Comparison of ENCODE assay signal across 8 mouse cellular contexts in the genomic region with DNA sequence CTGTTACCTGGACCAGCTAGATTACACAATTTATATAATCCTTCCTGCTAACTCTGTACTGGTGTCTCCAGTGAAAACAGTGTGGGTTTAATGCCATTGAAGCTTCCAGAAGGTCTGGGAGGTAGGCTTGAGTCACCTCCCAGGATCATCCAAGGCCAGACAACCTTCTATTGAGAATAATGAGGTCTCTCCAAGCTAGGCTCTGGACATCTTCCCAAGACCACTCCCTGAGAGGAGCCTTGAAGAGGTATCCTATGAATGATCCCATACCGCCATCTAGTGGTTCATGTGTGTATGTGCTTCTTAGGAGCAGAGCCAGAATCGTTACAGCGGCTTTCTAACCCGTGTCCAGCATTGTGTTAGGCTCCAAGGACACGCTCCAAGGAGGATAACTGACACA. TPM values are rescaled to one million over a fixed set of nuclear protein-coding genes. Genes with fewer than 3 reads are reported as not detected.
DNase-seq lines count a peak whose midpoint lies in the region; ATAC-seq and TF ChIP-seq lines count a peak whose summit lies in the region.

No protein-coding gene starts in this region.

- peak; percentile 98 for TF ChIP-seq CTCF in lung, embryonic 14.5 days (IDR thresholded peaks at IDR 0.05; ENCODE audit: low read depth)

- H3K27me3 ChIP-seq in hindbrain, embryonic 10.5 days (ENCODE audit: insufficient read depth, poor library complexity, severe bottlenecking): no peaks in the 10 kb centered on the region
- no peaks in the 10 kb centered on the region for H3K27me3 ChIP-seq in lung, embryonic 14.5 days (ENCODE audit: insufficient read depth, low read length)

- H3K4me1 ChIP-seq in hindbrain, embryonic 10.5 days (replicated peaks): no peaks in the 10 kb centered on the region
- no peaks in the 10 kb centered on the region for H3K4me1 ChIP-seq in lung, embryonic 14.5 days (ENCODE audit: insufficient read depth)

- no peaks in the 10 kb centered on the region for H3K36me3 ChIP-seq in hindbrain, embryonic 10.5 days
- no peaks in the 10 kb centered on the region for H3K36me3 ChIP-seq in lung, embryonic 14.5 days (ENCODE audit: insufficient read depth)

- H3K9ac ChIP-seq in lung, embryonic 14.5 days: no peak overlapping the region

- H3K4me2 ChIP-seq in lung, embryonic 14.5 days: no peak overlapping the region

- no peak overlapping the region for H3K27ac ChIP-seq in hindbrain, embryonic 10.5 days
- H3K27ac ChIP-seq in lung, embryonic 14.5 days (ENCODE audit: low read depth): no peak overlapping the region

- H3K4me3 ChIP-seq in hindbrain, embryonic 10.5 days: no peak overlapping the region
- H3K4me3 ChIP-seq in lung, embryonic 14.5 days (ENCODE audit: low read depth, low read length): no peak overlapping the region

- H3K9me3 ChIP-seq in hindbrain, embryonic 10.5 days: no peaks in the 10 kb centered on the region
- H3K9me3 ChIP-seq in lung, embryonic 14.5 days (ENCODE audit: low read depth, low read length): no peaks in the 10 kb centered on the region

- peak; percentile 95 for DNase-seq in MN1 (ENCODE audit: low spot score)
- peak; percentile 77 for DNase-seq in cerebellum, adult 11-12 months
- peak; percentile 89 for DNase-seq in forelimb bud, embryonic 11.5 days (ENCODE audit: low read depth, low spot score)
- peak; percentile 61 for DNase-seq in hindbrain, embryonic 10.5 days (ENCODE audit: low spot score)
- peak; percentile 65 to 70 for DNase-seq in layer of hippocampus, adult 8-10 months (ENCODE audit: low spot score in 2 of 2)
- peak; percentile 94 for DNase-seq in lung, embryonic 14.5 days
- DNase-seq in thymus, postnatal 36 days: peak; percentile 20 to 30

- 3% methylated on average over 5 of the region's 5 CpGs for WGBS in hindbrain, embryonic 10.5 days
- 1% methylated on average over 5 of the region's 5 CpGs for WGBS in lung, embryonic 14.5 days

- peak; percentile 87 for ATAC-seq in lung, embryonic 14.5 days (ENCODE audit: insufficient read depth)
- ATAC-seq in neutrophil, adult 5-6 weeks (ENCODE audit: extremely low read depth, insufficient number of reproducible peaks, low FRiP score, poor library complexity, severe bottlenecking): peak; percentile 98

RNA-seq across cellular contexts. Expression of gene Bsdc1, which starts 6.1 kb away (rescaled TPM):
- 22.2 and 24.8 TPM in 2 replicates for polyA plus RNA-seq in hindbrain, embryonic 10.5 days (2016; fragmentation: Nextera tagmentation; extraction: Ambion mirVana)
- 10 to 100 TPM; 57.4 to 64.9 (median 62.5) TPM for total RNA-seq in layer of hippocampus, adult 8-10 months (2022)
- polyA plus RNA-seq in lung, embryonic 14.5 days (2014; fragmentation: Nextera tagmentation; extraction: Ambion mirVana): 20.5 and 20.9 TPM in 2 replicates
- total RNA-seq in neutrophil, adult 5-6 weeks (2017): 94.7 and 122 TPM in 2 replicates

RNA-seq across cellular contexts. Expression of gene Zbtb8b, which starts 14.6 kb away (rescaled TPM):
- 1.8 and 2.1 TPM in 2 replicates for polyA plus RNA-seq in hindbrain, embryonic 10.5 days (2016; fragmentation: Nextera tagmentation; extraction: Ambion mirVana)
- total RNA-seq in layer of hippocampus, adult 8-10 months (2022): 1 to 10 TPM; 3.4 to 4.6 (median 4.0) TPM
- 1.3 and 2.8 TPM in 2 replicates for polyA plus RNA-seq in lung, embryonic 14.5 days (2014; fragmentation: Nextera tagmentation; extraction: Ambion mirVana)
- not detected in 2 replicates for total RNA-seq in neutrophil, adult 5-6 weeks (2017)

RNA-seq across cellular contexts. Expression of gene Tssk3, which starts 35.6 kb away (rescaled TPM):
- not detected in 2 replicates for polyA plus RNA-seq in hindbrain, embryonic 10.5 days (2016; fragmentation: Nextera tagmentation; extraction: Ambion mirVana)
- under 1 TPM in 3 of 4 experiments, not detected in 1; 0.25 to 0.29 (median 0.25) TPM for total RNA-seq in layer of hippocampus, adult 8-10 months (2022)
- not detected in 2 replicates for polyA plus RNA-seq in lung, embryonic 14.5 days (2014; fragmentation: Nextera tagmentation; extraction: Ambion mirVana)
- not detected in 2 replicates for total RNA-seq in neutrophil, adult 5-6 weeks (2017)

RNA-seq across cellular contexts. Expression of gene Fam229a, which starts 35.7 kb away (rescaled TPM):
- polyA plus RNA-seq in hindbrain, embryonic 10.5 days (2016; fragmentation: Nextera tagmentation; extraction: Ambion mirVana): 0.41 TPM in 1 of 2 replicates, not detected in the other
- total RNA-seq in layer of hippocampus, adult 8-10 months (2022): not detected
- not detected in 2 replicates for polyA plus RNA-seq in lung, embryonic 14.5 days (2014; fragmentation: Nextera tagmentation; extraction: Ambion mirVana)
- total RNA-seq in neutrophil, adult 5-6 weeks (2017): not detected in 2 replicates

RNA-seq across cellular contexts. Expression of gene Marcksl1, which starts 58.1 kb away (rescaled TPM):
- 1,645 and 2,027 TPM in 2 replicates for polyA plus RNA-seq in hindbrain, embryonic 10.5 days (2016; fragmentation: Nextera tagmentation; extraction: Ambion mirVana)
- 10 to 100 TPM; 55.9 to 79.7 (median 68.7) TPM for total RNA-seq in layer of hippocampus, adult 8-10 months (2022)
- 799 and 847 TPM in 2 replicates for polyA plus RNA-seq in lung, embryonic 14.5 days (2014; fragmentation: Nextera tagmentation; extraction: Ambion mirVana)
- 97.5 and 100 TPM in 2 replicates for total RNA-seq in neutrophil, adult 5-6 weeks (2017)

Comparison
In these comparisons a context has a peak if more than half of its experiments do, and no peak if none do; other contexts are left out.
1. DNase-seq: peak in every context shown above with its lines; median percentile 95 in MN1; 94 in lung, embryonic 14.5 days; 89 in forelimb bud, embryonic 11.5 days; 77 in cerebellum, adult 11-12 months; 68 in layer of hippocampus, adult 8-10 months; 61 in hindbrain, embryonic 10.5 days; 25 in thymus, postnatal 36 days.